Mouse (Mus musculus) c-Kit-positive CD71-negative TER-119-negative erythroid progenitor cells, embryonic 14.5 days (primary cell): ENCODE measurements around the gene Gm20773.
"Not testable (repeated sequence)": the region's sequence is repeated elsewhere in the genome, so short reads cannot be mapped to it uniquely, and the experiment has no call there.

Experiments used
- DNase-seq: peaks from one replicate; pipeline ENCODE4 v3.0.0-alpha.2; 2013; ENCODE audit warnings: low read depth

Gene Gm20773

GRCm38 (mm10) chrY:13493726-13494125 lies at the start of gene Gm20773:
Gene Gm20773 (plus strand): TSS chrY:13494026.
- not testable (repeated sequence) for DNase-seq

- DNase-seq: not testable (repeated sequence)
Observed at GRCm38 (mm10) chrY:13465479-13465878, 28.3 kb upstream of the Gm20773 start, which contains the start of gene Gm21866. Gene Gm21866 (minus strand): TSS chrY:13465579.
